Mouse (Mus musculus) adrenal gland (tissue): ENCODE data around the gene Ackr3.

Source experiments
- intact Hi-C: fragments of 180-260 bp; cut with DNase I; formaldehyde crosslinking; loops from one replicate; pipeline ENCODE4 v1.15.1; 2025

Ackr3 gene

GRCm38 (mm10) chr1:90225603-90226254 lies 21.9 kb downstream of the Ackr3 start:
- intact Hi-C loops, result no loop called here

- intact Hi-C loops, result no loop called here
Observed at GRCm38 (mm10) chr1:90227684-90228322, 24.0 kb downstream of the Ackr3 start.

GRCm38 (mm10) chr1:90228323-90228697 lies 24.5 kb downstream of the Ackr3 start:
- intact Hi-C loops, result no loop called here

GRCm38 (mm10) chr1:90230611-90231010 lies 26.8 kb downstream of the Ackr3 start:
- intact Hi-C loops, result no loop called here

GRCm38 (mm10) chr1:90231591-90232490 lies 28.1 kb downstream of the Ackr3 start:
- intact Hi-C loops, result no loop called here

- intact Hi-C loops, result no loop called here
Observed at GRCm38 (mm10) chr1:90232491-90232885, 28.7 kb downstream of the Ackr3 start.

- intact Hi-C loops, result no loop called here
Observed at GRCm38 (mm10) chr1:90234620-90235054, 30.9 kb downstream of the Ackr3 start.

GRCm38 (mm10) chr1:90236640-90237039 lies 32.9 kb downstream of the Ackr3 start:
- intact Hi-C loops, result no loop called here

- intact Hi-C loops, result no loop called here
Observed at GRCm38 (mm10) chr1:90238095-90238888, 34.5 kb downstream of the Ackr3 start.

GRCm38 (mm10) chr1:90239336-90240225 lies 35.8 kb downstream of the Ackr3 start:
- intact Hi-C loops, result no loop called here

GRCm38 (mm10) chr1:90240287-90240686 lies 36.5 kb downstream of the Ackr3 start:
- intact Hi-C loops, result no loop called here

GRCm38 (mm10) chr1:90242444-90242989 lies 38.7 kb downstream of the Ackr3 start:
- intact Hi-C loops, result no loop called here

- intact Hi-C loops, result no loop called here
Observed at GRCm38 (mm10) chr1:90244537-90244936, 40.8 kb downstream of the Ackr3 start.

- intact Hi-C loops, result no loop called here
Observed at GRCm38 (mm10) chr1:90245533-90245932, 41.8 kb downstream of the Ackr3 start.

GRCm38 (mm10) chr1:90246035-90246434 lies 42.3 kb downstream of the Ackr3 start:
- intact Hi-C loops, result no loop called here

- intact Hi-C loops, result no loop called here
Observed at GRCm38 (mm10) chr1:90246800-90247199, 43.0 kb downstream of the Ackr3 start.

GRCm38 (mm10) chr1:90247234-90247633 lies 43.5 kb downstream of the Ackr3 start:
- intact Hi-C loops, result no loop called here

- intact Hi-C loops, result no loop called here
Observed at GRCm38 (mm10) chr1:90247756-90248541, 44.2 kb downstream of the Ackr3 start.
